ENCODE assay signal across 8 mouse cellular contexts in genomic region chr6:127404070-127404810, GRCm38 (mm10). TPM values are rescaled to one million over a fixed set of nuclear protein-coding genes. Genes with fewer than 3 reads are reported as not detected.
DNase-seq lines count a peak whose midpoint lies in the region; ATAC-seq lines count a peak whose summit lies in the region.

No protein-coding gene starts in this region.

- DNase-seq in embryonic facial prominence, embryonic 10.5 days (ENCODE audit: low spot score) = no peak
- DNase-seq in urinary bladder, postnatal 14 days (ENCODE audit: low spot score) = peak; percentile 53
- DNase-seq in urinary bladder, adult 2 months (ENCODE audit: low spot score) = no peak
- peak; percentile 49 to 62 for DNase-seq in left cerebral cortex, postnatal 10 days (ENCODE audit: extremely low spot score in 1 of 2, low spot score in 2 of 2)
- DNase-seq in right cerebral cortex, adult 18-20 months = peak; percentile 20

- peaks cover 23% of the 10 kb centered on the region for H3K4me1 ChIP-seq in embryonic facial prominence, embryonic 13.5 days
- H3K4me1 ChIP-seq in embryonic facial prominence, embryonic 10.5 days = peaks cover 9% of the 10 kb centered on the region
- H3K4me1 ChIP-seq in heart, embryonic 11.5 days (ENCODE audit: control insufficient read depth, insufficient read depth, low read length) = peaks cover 7% of the 10 kb centered on the region; the same call in 1 of the 2 replicates

- 40% methylated on average over 13 of the region's 13 CpGs for WGBS in embryonic facial prominence, embryonic 13.5 days
- 68% methylated on average over 13 of the region's 13 CpGs for WGBS in embryonic facial prominence, embryonic 10.5 days
- 62% methylated on average over 13 of the region's 13 CpGs for WGBS in heart, embryonic 11.5 days (ENCODE audit: insufficient replicate concordance)

- H3K4me3 ChIP-seq in embryonic facial prominence, embryonic 13.5 days = no peak overlapping the region
- no peak overlapping the region for H3K4me3 ChIP-seq in embryonic facial prominence, embryonic 10.5 days
- no peak overlapping the region for H3K4me3 ChIP-seq in heart, embryonic 11.5 days (ENCODE audit: low read depth, low read length)

- H3K36me3 ChIP-seq in embryonic facial prominence, embryonic 13.5 days = no peaks in the 10 kb centered on the region
- H3K36me3 ChIP-seq in embryonic facial prominence, embryonic 10.5 days (replicated peaks) = no peaks in the 10 kb centered on the region
- no peaks in the 10 kb centered on the region for H3K36me3 ChIP-seq in heart, embryonic 11.5 days (ENCODE audit: control insufficient read depth, insufficient read depth, low read length)

- intact Hi-C loops in left cerebral cortex, postnatal 10 days (cut with DNase I) = no loop called here

- H3K9me3 ChIP-seq in embryonic facial prominence, embryonic 13.5 days = no peaks in the 10 kb centered on the region
- H3K9me3 ChIP-seq in embryonic facial prominence, embryonic 10.5 days = no peaks in the 10 kb centered on the region
- no peaks in the 10 kb centered on the region for H3K9me3 ChIP-seq in heart, embryonic 11.5 days (replicated peaks; ENCODE audit: control insufficient read depth, low read length)

- H3K27me3 ChIP-seq in embryonic facial prominence, embryonic 13.5 days = no peaks in the 10 kb centered on the region
- no peaks in the 10 kb centered on the region for H3K27me3 ChIP-seq in embryonic facial prominence, embryonic 10.5 days (replicated peaks; ENCODE audit: low read depth, poor library complexity, severe bottlenecking)
- H3K27me3 ChIP-seq in heart, embryonic 11.5 days (ENCODE audit: control insufficient read depth, insufficient read depth, low read length) = peaks cover 7% of the 10 kb centered on the region; the same call in 1 of the 2 replicates

- H3K4me2 ChIP-seq in embryonic facial prominence, embryonic 13.5 days = no peak overlapping the region; the same call in 1 of the 2 replicates
- H3K4me2 ChIP-seq in heart, embryonic 11.5 days = no peak overlapping the region

- H3K27ac ChIP-seq in embryonic facial prominence, embryonic 13.5 days = peak overlapping the region; percentile 75
- H3K27ac ChIP-seq in embryonic facial prominence, embryonic 10.5 days (replicated peaks) = no peak overlapping the region
- H3K27ac ChIP-seq in heart, embryonic 11.5 days (ENCODE audit: low read depth, low read length) = no peak overlapping the region

- H3K9ac ChIP-seq in embryonic facial prominence, embryonic 13.5 days = no peak overlapping the region
- no peak overlapping the region for H3K9ac ChIP-seq in heart, embryonic 11.5 days (ENCODE audit: low read depth, low read length)

- peak; percentile 86 for ATAC-seq in embryonic facial prominence, embryonic 13.5 days (ENCODE audit: insufficient number of reproducible peaks, insufficient read depth, low FRiP score, low TSS enrichment, low read depth)
- no peak for ATAC-seq in heart, embryonic 11.5 days (replicated peaks; ENCODE audit: insufficient number of reproducible peaks, low FRiP score, low TSS enrichment)
- ATAC-seq in megakaryocyte progenitor cell, adult 5-6 weeks (replicated peaks; ENCODE audit: poor library complexity) = no peak

RNA-seq across cellular contexts. Expression of gene Parp11, which starts 42.4 kb away (rescaled TPM):
- polyA plus RNA-seq in embryonic facial prominence, embryonic 13.5 days (2015; fragmentation: Nextera tagmentation; extraction: Ambion mirVana) = 32.3 and 35.2 TPM in 2 replicates
- 31.4 and 33.4 TPM in 2 replicates for polyA plus RNA-seq in embryonic facial prominence, embryonic 10.5 days (2016; fragmentation: Nextera tagmentation; extraction: Ambion mirVana)
- 15.3 and 19.4 TPM in 2 replicates for polyA plus RNA-seq in urinary bladder, adult 2 months (2012; rRNA removed)
- total RNA-seq in left cerebral cortex, postnatal 10 days (2021) = 10 to 100 TPM; 40.6 to 45.3 TPM
- 19.9 and 23.6 TPM in 2 replicates for polyA plus RNA-seq in heart, embryonic 11.5 days (2014; fragmentation: Nextera tagmentation; extraction: Ambion mirVana)
- 12.4 and 14.0 TPM in 2 replicates for total RNA-seq in megakaryocyte progenitor cell, adult 5-6 weeks (2015)
- 18.2 and 35.1 TPM in 2 replicates for total RNA-seq in megakaryocyte progenitor cell, adult 5-6 weeks (2017)

Comparison
In these comparisons a context has a peak if more than half of its experiments do, and no peak if none do; other contexts are left out.
1. DNase-seq: peak in urinary bladder, postnatal 14 days (single experiment), left cerebral cortex, postnatal 10 days (2 of 2) and right cerebral cortex, adult 18-20 months (single experiment); none in embryonic facial prominence, embryonic 10.5 days (single experiment) and urinary bladder, adult 2 months (single experiment).